Mouse (Mus musculus) brown adipose tissue, adult 24 weeks (tissue): ENCODE results near the gene Cope. TPM values are rescaled to one million over a fixed set of nuclear protein-coding genes. Genes with fewer than 3 reads are reported as not detected.

ENCODE experiments used
- H3K27ac ChIP-seq: fragments of 200-500 bp; replicated peaks from 2 replicates; pipeline ENCODE4 v1.5.1; 2012; ENCODE audit warnings: low read depth, mild to moderate bottlenecking, low read length
- H3K4me1 ChIP-seq: fragments of 200-500 bp; 2 replicates; pipeline ENCODE4 v1.6.1; 2012; ENCODE audit warnings: low read length, mixed read lengths; ENCODE audit not compliant: control insufficient read depth, insufficient read depth, insufficient read length
- H3K4me3 ChIP-seq: fragments of 200-500 bp; 2 replicates; pipeline ENCODE4 v1.5.1; 2012; ENCODE audit warnings: low read depth, mild to moderate bottlenecking, low read length, moderate library complexity; ENCODE audit not compliant: insufficient read depth
- polyA plus RNA-seq: library from polyadenylated mRNA; stranded (reverse); fragments of >200 nt; gene quantifications from 2 replicates; pipeline ENCODE4 v1.2.4, GENCODE M21; 2012; ENCODE audit not compliant: missing spikeins, insufficient read depth, insufficient read length

Gene Cope
- polyA plus RNA-seq, 1 experiment: 158 TPM

- Histone ChIP-seq H3K4me1 (no peaks in the 10 kb centered on the region; the same call in 1 of the 2 replicates), H3K4me3 (peak overlapping the region; percentile 95), H3K27ac (peak overlapping the region; percentile 64; the same call in 1 of the 2 replicates)
These were observed 18.9 kb upstream of the Cope start for GRCm38 (mm10) chr8:70283136-70284077.

- H3K4me3 ChIP-seq: no peak overlapping the region
- H3K4me1 ChIP-seq: no peaks in the 10 kb centered on the region
- H3K27ac ChIP-seq: no peak overlapping the region
These were observed 17.9 kb upstream of the Cope start for GRCm38 (mm10) chr8:70284421-70284820.

GRCm38 (mm10) chr8:70285304-70285703 is 17.0 kb upstream of the Cope start:
- H3K27ac ChIP-seq: no peak overlapping the region
- H3K4me1 ChIP-seq: no peaks in the 10 kb centered on the region
- no peak overlapping the region for H3K4me3 ChIP-seq

- Histone ChIP-seq H3K4me3 (no peak overlapping the region), H3K27ac (no peak overlapping the region), H3K4me1 (no peaks in the 10 kb centered on the region)
These were observed 15.6 kb upstream of the Cope start for GRCm38 (mm10) chr8:70286737-70287136.

- Histone ChIP-seq H3K4me1 (no peaks in the 10 kb centered on the region), H3K4me3 (no peak overlapping the region), H3K27ac (no peak overlapping the region)
These were observed 8.3 kb upstream of the Cope start for GRCm38 (mm10) chr8:70293988-70294405.

- Histone ChIP-seq H3K27ac (no peak overlapping the region), H3K4me3 (peak overlapping the region; percentile 20; the same call in 1 of the 2 replicates), H3K4me1 (peaks cover 9% of the 10 kb centered on the region)
These were observed 1.4 kb upstream of the Cope start for GRCm38 (mm10) chr8:70300881-70301280.

- H3K27ac ChIP-seq: peak overlapping the region; percentile 93
- peaks cover 9% of the 10 kb centered on the region for H3K4me1 ChIP-seq
- H3K4me3 ChIP-seq: peak overlapping the region; percentile 86
These were observed 583 bp downstream of the Cope start for GRCm38 (mm10) chr8:70302901-70303300.

GRCm38 (mm10) chr8:70309311-70309710 is 7.0 kb downstream of the Cope start:
- Histone ChIP-seq H3K27ac (no peak overlapping the region), H3K4me1 (no peaks in the 10 kb centered on the region), H3K4me3 (no peak overlapping the region)

GRCm38 (mm10) chr8:70313399-70313798 is 11.1 kb downstream of the Cope start:
- Histone ChIP-seq H3K27ac (no peak overlapping the region), H3K4me1 (no peaks in the 10 kb centered on the region), H3K4me3 (no peak overlapping the region)

- Histone ChIP-seq H3K27ac (no peak within 1 kb of the TSS), H3K4me1 (no peaks in the 10 kb centered on the region), H3K4me3 (peak within 1 kb of the TSS; percentile 56)
These were observed 13.5 kb downstream of the Cope start, which contains the start of gene Cers1 for GRCm38 (mm10) chr8:70315624-70316510. Gene Cers1 (plus strand): TSS chr8:70315775.

- Histone ChIP-seq H3K4me3 (peak overlapping the region; percentile 56; the same call in 1 of the 2 replicates), H3K4me1 (no peaks in the 10 kb centered on the region), H3K27ac (no peak overlapping the region)
These were observed 14.5 kb downstream of the Cope start for GRCm38 (mm10) chr8:70316511-70317504.

GRCm38 (mm10) chr8:70317872-70318271 is 15.6 kb downstream of the Cope start:
- H3K4me3 ChIP-seq: no peak overlapping the region
- H3K27ac ChIP-seq: no peak overlapping the region
- H3K4me1 ChIP-seq: no peaks in the 10 kb centered on the region

GRCm38 (mm10) chr8:70323716-70324115 is 21.4 kb downstream of the Cope start:
- no peak overlapping the region for H3K27ac ChIP-seq
- H3K4me1 ChIP-seq: no peaks in the 10 kb centered on the region
- H3K4me3 ChIP-seq: no peak overlapping the region

- H3K27ac ChIP-seq: no peak overlapping the region
- no peak overlapping the region for H3K4me3 ChIP-seq
- H3K4me1 ChIP-seq: no peaks in the 10 kb centered on the region
These were observed 25.2 kb downstream of the Cope start for GRCm38 (mm10) chr8:70327512-70327911.
